In the genomic region with DNA sequence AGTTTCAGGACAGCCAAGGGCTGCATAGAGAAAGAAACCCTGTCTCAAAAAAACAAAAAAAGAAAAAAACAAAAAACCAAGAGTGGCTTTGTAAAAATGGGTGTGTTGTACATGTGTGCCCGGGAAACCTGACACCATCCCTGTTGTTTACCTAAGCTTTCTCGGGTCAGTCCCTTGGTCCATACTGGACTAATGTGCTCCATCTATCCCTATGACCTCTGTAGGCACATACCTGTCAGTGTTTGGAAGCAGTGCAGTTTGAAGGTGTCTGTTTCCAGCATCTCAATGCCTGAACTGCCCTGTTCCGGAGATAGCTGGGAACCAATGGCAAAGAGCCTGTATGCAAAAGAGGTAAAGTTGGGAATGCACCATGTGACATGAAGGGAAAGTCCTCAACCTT, we compare ENCODE assay signal across 24 mouse cellular contexts.
"Had no signal": no experiment of that assay in that cellular context is flagged by ENCODE, and none has a peak within 500 bp of the region (broad histone marks: within the 10 kb centered on the region; RNA-seq: fewer than 3 reads in every experiment).

No protein-coding gene starts in this region.

- H3K4me2 ChIP-seq: heart, embryonic 12.5 days; intestine, embryonic 15.5 days; kidney, embryonic 15.5 days; liver, embryonic 13.5 days; liver, embryonic 15.5 days had no signal

- H3K9ac ChIP-seq: heart, embryonic 12.5 days; hindbrain, embryonic 12.5 days; intestine, embryonic 15.5 days; kidney, embryonic 15.5 days; liver, embryonic 13.5 days; liver, embryonic 15.5 days; liver, postnatal 0 days had no signal

- DNase-seq: gastrocnemius, adult 2 months; gastrocnemius, postnatal 10 days; gastrocnemius, postnatal 25 days; heart, adult 2 months; heart, postnatal 10 days; heart, postnatal 4 days; kidney, adult 18-20 months; kidney, adult 8-10 months; kidney, postnatal 25 days; kidney, postnatal 4 days; liver; liver, embryonic 13.5 days; liver, postnatal 0 days had no signal

- H3K27ac ChIP-seq: gastrocnemius, adult 2 months; heart, adult 2 months; hindbrain, embryonic 10.5 days; hindbrain, embryonic 12.5 days; intestine, embryonic 15.5 days; kidney, embryonic 15.5 days; kidney, postnatal 0 days; layer of hippocampus, adult 2 months; left cerebral cortex, adult 2 months; liver, embryonic 13.5 days; liver, embryonic 15.5 days had no signal

- H3K4me3 ChIP-seq: gastrocnemius, adult 2 months; heart, adult 2 months; heart, embryonic 12.5 days; hindbrain, embryonic 10.5 days; intestine, embryonic 15.5 days; kidney, embryonic 15.5 days; layer of hippocampus, adult 2 months; left cerebral cortex, adult 2 months; liver, embryonic 13.5 days; liver, embryonic 15.5 days had no signal

- H3K27me3 ChIP-seq: heart, embryonic 12.5 days; hindbrain, embryonic 12.5 days; intestine, embryonic 15.5 days; kidney, embryonic 15.5 days; liver, embryonic 13.5 days; liver, embryonic 15.5 days had no signal

- ATAC-seq: forebrain, embryonic 16.5 days; inflammation-experienced regulatory T-cells, adult 6 months; intestine, embryonic 15.5 days; liver, postnatal 0 days had no signal

- H3K9me3 ChIP-seq: heart, embryonic 12.5 days; hindbrain, embryonic 10.5 days; hindbrain, embryonic 12.5 days; intestine, embryonic 15.5 days; kidney, embryonic 15.5 days; liver, embryonic 13.5 days; liver, embryonic 15.5 days had no signal
